Mouse (Mus musculus) cerebellum, adult 2 months (tissue): ENCODE measurements around the gene Manba. TPM values are rescaled to one million over a fixed set of nuclear protein-coding genes. Genes with fewer than 3 reads are reported as not detected.

Source experiments
- DNase-seq, 2 experiments: peaks; one replicate each; pipeline ENCODE4 v3.0.0; 2021
- H3K27ac ChIP-seq: fragments of 200-500 bp; 2 replicates; pipeline ENCODE4 v1.5.1; 2012; ENCODE audit warnings: low read length, control low read depth, inconsistent platforms; ENCODE audit not compliant: insufficient read depth
- H3K27me3 ChIP-seq: fragments of 200-500 bp; 2 replicates; pipeline ENCODE4 v1.6.1; 2012; ENCODE audit warnings: inconsistent platforms, mild to moderate bottlenecking, low read length, moderate library complexity; ENCODE audit not compliant: control insufficient read depth, insufficient read depth
- H3K4me1 ChIP-seq: fragments of 200-500 bp; 2 replicates; pipeline ENCODE4 v1.6.1; 2011; ENCODE audit warnings: low read length; ENCODE audit not compliant: control insufficient read depth, insufficient read depth
- H3K4me3 ChIP-seq: fragments of 200-500 bp; replicated peaks from 2 replicates; pipeline ENCODE3; 2011; ENCODE audit warnings: mild to moderate bottlenecking, low read depth, low read length, control low read depth; ENCODE audit not compliant: insufficient read depth
- CTCF ChIP-seq: fragments of 200-500 bp; IDR thresholded peaks from 2 replicates; pipeline ENCODE4 v1.5.1; 2011; ENCODE audit warnings: low read depth, mild to moderate bottlenecking, control low read depth, low read length, moderate library complexity, borderline replicate concordance; ENCODE audit not compliant: insufficient read depth
- POLR2A ChIP-seq: fragments of 200-500 bp; IDR thresholded peaks from 2 replicates; pipeline ENCODE4 v1.6.1; 2011; ENCODE audit warnings: low read length, control low read depth, borderline replicate concordance; ENCODE audit not compliant: insufficient read depth
- WGBS: fragments of 180-500 bp; shearing (Covaris S2); methylation state at CpG from one replicate; pipeline ENCODE4 v1.1.7; 2018; 5-methylcytosine and 5-hydroxymethylcytosine counted together
- polyA plus RNA-seq: library from polyadenylated mRNA; depleted of rRNA; stranded (reverse); fragments of >200 nt; gene quantifications from 2 replicates; pipeline ENCODE4 v1.2.3, GENCODE M21; 2012; rRNA removed

Gene Manba
- polyA plus RNA-seq, 1 experiment: 8.8 TPM

DNA sequence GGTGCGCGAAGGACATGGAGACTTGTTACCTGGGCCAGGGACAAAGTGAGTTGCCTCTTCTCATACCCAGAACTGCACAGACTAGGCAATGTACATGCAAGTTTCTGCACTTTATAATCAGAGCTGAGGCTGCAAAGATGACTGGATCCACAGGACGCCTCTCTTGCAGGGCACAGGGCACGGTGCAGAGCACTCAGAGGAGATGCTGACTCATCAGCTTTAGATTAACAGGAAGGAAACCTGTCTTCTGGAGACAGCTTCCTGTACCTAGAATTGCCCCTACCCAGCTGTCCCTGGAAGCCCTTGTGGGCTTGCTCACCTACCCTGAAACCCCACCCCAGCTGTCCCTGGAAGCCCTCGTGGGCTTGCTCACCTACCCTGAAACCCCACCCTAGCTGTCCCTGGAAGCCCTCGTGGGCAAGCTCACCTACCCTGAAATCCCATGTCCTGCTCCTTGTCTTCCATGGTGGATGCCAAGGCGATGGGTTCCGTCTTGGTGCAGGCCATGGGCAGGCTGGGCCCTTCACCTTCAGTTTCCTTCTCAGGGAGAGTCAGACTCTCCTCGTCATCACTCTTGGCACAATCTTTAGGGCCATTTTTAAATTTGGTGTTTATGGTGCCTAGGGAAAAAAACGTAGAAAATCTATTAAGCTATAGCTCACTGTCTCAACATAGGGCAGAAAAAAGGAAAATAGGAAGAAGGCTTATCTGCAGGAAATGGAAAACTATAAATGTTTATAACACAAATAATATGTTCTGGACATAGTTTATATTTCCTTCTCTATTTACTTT is 119.4 kb downstream of the Manba start:
- no peak for TF ChIP-seq POLR2A
- TF ChIP-seq CTCF: no peak
- DNase-seq: no peak
- Histone ChIP-seq H3K27me3 (no peaks in the 10 kb centered on the region), H3K4me1 (no peaks in the 10 kb centered on the region), H3K4me3 (no peak overlapping the region), H3K27ac (no peak overlapping the region)
- WGBS: 88% methylated on average over 10 of the region's 10 CpGs

DNA sequence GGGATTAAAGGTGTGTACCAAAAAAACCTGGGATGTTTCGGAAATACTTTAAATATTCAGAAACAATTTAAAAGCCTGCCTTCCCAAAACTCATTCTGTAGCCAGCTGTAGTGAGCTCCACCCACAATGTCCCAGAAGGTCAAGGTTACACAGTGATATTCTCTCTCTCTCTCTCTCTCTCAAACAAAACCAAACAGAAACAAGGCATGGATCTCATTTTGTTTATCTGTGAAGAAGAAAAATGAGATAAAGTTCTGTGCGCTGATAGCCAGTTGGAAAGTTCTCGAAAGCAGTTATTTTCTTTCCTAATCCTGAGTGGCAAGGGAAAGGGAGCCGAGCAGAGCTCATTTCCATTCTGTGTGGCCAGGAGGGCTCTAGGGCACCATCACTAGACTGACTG is 120.1 kb downstream of the Manba start:
- WGBS: 91% methylated on average over 4 of the region's 4 CpGs
- H3K4me3 ChIP-seq: no peak overlapping the region
- no peaks in the 10 kb centered on the region for H3K27me3 ChIP-seq
- H3K4me1 ChIP-seq: no peaks in the 10 kb centered on the region
- no peak overlapping the region for H3K27ac ChIP-seq
- TF ChIP-seq CTCF (no peak), POLR2A (no peak)
- no peak for DNase-seq

DNA sequence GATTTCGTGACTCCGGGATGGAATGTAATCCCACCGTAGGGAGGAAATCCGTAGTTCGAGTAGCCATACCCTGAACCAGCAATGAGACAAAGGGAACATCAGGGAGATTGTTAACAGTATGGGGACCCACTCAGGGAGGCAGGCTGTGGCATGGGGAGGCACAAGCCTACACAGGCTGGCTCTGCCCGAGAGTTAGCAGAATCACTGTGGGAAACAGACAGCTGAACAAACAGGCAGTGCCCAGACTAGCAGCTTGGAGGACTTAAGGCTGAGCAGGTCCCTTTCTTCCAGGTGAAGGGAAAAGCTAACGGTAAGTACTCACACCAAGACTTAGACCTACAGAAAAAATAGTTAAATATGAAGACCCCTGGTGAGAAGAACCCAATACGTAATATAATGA is 121.2 kb downstream of the Manba start:
- WGBS: 91% methylated on average over 8 of the region's 8 CpGs
- Histone ChIP-seq H3K4me1 (no peaks in the 10 kb centered on the region), H3K27ac (no peak overlapping the region), H3K4me3 (no peak overlapping the region), H3K27me3 (no peaks in the 10 kb centered on the region)
- DNase-seq: no peak
- TF ChIP-seq POLR2A (no peak), CTCF (no peak)

DNA sequence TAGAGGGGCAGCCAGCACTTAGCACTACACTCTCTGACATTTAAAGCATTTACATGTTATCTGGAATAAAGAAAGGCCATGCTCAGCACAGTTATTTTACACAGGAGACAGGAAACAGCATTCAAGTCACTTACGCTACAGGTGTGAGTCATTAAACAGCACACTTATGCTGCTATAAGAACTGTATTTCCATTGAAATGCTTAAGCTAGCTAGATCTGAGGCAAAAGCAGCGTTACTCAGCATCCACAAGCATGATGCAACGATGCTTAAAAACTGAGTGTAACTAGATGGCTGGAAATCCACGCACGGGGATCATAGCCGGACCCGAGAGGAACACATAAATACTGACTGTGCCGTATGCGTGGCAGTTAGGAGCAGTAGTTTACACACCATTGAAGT is 121.6 kb downstream of the Manba start:
- H3K4me1 ChIP-seq: no peaks in the 10 kb centered on the region
- no peak overlapping the region for H3K27ac ChIP-seq
- TF ChIP-seq CTCF: no peak
- TF ChIP-seq POLR2A: no peak

DNA sequence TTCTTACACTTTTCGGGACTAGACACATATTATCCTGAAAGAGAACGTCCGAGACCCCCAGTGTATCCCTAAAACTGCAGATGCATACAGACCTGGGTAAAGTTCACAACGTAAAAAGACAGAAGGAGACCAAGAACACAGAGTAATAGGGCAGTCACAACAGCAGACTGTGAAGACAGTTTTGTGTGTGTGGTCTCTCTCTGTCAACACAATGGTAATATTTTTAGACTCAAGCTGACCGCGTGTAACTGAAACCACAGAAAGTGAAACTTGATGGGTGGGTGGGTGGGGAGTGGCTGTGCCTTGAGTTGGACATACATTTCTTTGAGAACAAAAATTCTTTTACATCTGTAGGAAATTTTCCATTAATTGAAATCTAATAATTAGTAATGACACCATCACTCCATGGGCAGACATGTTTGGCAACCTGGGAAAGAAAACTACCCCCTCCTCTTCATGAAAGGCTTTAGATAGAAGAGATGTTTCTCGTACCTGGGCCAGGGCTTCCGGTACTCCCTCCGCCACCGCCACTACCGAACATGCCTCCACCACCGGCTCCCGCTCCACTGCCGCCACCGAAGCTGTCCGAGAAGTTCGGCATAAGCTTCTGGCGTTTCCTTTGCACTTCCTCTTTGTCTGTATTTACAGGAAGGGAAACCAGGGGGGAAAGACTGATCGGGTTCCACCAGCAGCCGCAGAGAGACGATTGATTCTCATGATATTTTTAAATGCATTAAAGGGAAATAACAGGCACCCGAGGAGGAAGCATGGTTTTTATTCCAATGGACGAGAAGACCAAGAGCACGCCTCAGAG is 122.5 kb downstream of the Manba start:
- TF ChIP-seq CTCF (no peak), POLR2A (no peak)
- WGBS: 92% methylated on average over 24 of the region's 24 CpGs
- no peak overlapping the region for H3K4me3 ChIP-seq

More for the DNA sequence above, 121.6 kb downstream of the Manba start:
- no peak for DNase-seq
- no peak overlapping the region for H3K4me3 ChIP-seq
- H3K27me3 ChIP-seq: no peaks in the 10 kb centered on the region
- WGBS: 93% methylated on average over 9 of the region's 9 CpGs

DNA sequence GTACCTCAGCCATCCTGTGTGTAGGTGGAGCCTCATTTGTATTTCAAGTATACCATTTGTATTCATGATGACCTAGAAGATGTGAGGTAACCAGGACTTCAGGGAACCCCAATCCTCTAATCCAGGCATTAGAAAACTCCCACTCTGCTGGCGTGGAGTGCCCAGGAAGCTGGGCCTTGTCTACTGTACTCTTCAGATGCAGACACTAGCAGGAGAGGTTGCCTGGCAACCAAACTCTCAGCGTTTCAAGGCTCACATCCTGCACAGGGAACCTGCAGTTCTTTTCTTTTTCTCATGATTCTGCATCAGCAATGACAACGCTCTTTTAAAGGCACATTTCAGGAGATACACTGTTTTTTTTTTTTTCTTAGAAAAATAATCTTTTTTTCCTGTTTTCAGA is 124.8 kb downstream of the Manba start:
- DNase-seq: no peak
- Histone ChIP-seq H3K4me3 (no peak overlapping the region), H3K27ac (no peak overlapping the region), H3K27me3 (no peaks in the 10 kb centered on the region), H3K4me1 (no peaks in the 10 kb centered on the region; the same call in 1 of the 2 replicates)
- no peak for TF ChIP-seq POLR2A
- no peak for TF ChIP-seq CTCF
- WGBS: 29% methylated on average over 3 of the region's 3 CpGs

More for the DNA sequence above, 122.5 kb downstream of the Manba start:
- no peaks in the 10 kb centered on the region for H3K4me1 ChIP-seq
- no peaks in the 10 kb centered on the region for H3K27me3 ChIP-seq
- H3K27ac ChIP-seq: no peak overlapping the region
- DNase-seq: no peak

DNA sequence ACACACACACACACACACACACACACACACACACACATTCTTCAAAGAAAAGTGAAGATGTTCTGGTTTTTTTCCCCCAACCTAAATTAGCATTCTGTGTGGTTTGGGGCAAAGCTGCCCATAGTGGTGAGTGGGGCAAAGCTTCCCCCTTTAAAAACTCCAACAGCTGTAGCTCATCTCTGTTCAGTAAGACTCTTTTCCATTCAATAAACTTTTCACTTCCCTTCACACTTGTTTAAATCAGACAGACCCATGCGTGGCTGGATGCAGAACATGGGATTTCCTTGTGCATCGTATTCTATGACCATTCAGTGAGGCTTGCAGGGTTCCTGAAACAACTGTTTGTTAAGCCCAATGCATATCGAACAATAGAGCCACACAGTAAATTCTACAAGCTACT is 129.0 kb downstream of the Manba start:
- 87% methylated on average over 3 of the region's 3 CpGs for WGBS
- Histone ChIP-seq H3K4me1 (no peaks in the 10 kb centered on the region; the same call in 1 of the 2 replicates), H3K4me3 (no peak overlapping the region), H3K27me3 (no peaks in the 10 kb centered on the region), H3K27ac (no peak overlapping the region)
- no peak for DNase-seq
- TF ChIP-seq POLR2A: no peak
- no peak for TF ChIP-seq CTCF

DNA sequence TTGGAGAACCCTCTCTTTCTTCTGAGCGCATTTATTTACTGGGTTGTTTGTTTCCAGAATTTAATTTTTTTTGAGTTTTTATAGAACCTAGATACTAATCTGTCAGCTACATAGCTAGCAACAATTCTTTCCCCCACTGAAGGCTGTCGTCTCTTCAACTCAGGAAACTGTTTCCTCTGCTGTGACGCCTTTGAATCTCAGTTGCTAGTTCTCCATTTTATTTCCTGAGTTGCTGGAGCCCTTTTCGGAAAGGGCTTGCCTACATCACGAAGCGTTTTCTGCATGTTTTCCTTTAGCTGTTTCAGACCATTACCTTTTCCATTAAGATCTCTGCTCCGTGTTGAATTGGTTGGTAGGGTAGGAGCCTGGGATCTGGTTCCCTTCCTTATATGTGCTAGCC is 131.3 kb downstream of the Manba start:
- 96% methylated on average over 7 of the region's 7 CpGs for WGBS

More for the DNA sequence above, 131.3 kb downstream of the Manba start:
- Histone ChIP-seq H3K27ac (no peak overlapping the region), H3K4me1 (no peaks in the 10 kb centered on the region; the same call in 1 of the 2 replicates), H3K4me3 (no peak overlapping the region), H3K27me3 (no peaks in the 10 kb centered on the region)
- TF ChIP-seq CTCF (no peak), POLR2A (no peak)
- no peak for DNase-seq

Other genes with a start within 250 kb of the Manba start
- 4.1 and 4.4 TPM in 2 replicates for gene Bdh2, start 204.4 kb upstream of the Manba start, polyA plus RNA-seq
- gene Slc9b2, start 177.9 kb upstream of the Manba start, polyA plus RNA-seq: 0.98 and 1.3 TPM in 2 replicates
- gene Slc9b1, start 137.6 kb upstream of the Manba start, polyA plus RNA-seq: 0.87 TPM in 1 of 2 replicates, not detected in the other
- gene Cisd2, start 61.7 kb upstream of the Manba start, polyA plus RNA-seq: 48.6 and 51.3 TPM in 2 replicates
- 181 and 187 TPM in 2 replicates for gene Ube2d3, start 47.5 kb upstream of the Manba start, polyA plus RNA-seq
- 32.7 and 33.1 TPM in 2 replicates for gene Nfkb1, start 205.9 kb downstream of the Manba start, polyA plus RNA-seq